Mouse (Mus musculus) C2C12 (cell line): ENCODE results near the gene Scaf11. TPM values are rescaled to one million over a fixed set of nuclear protein-coding genes. Genes with fewer than 3 reads are reported as not detected.
A peak's percentile ranks its signal among the peaks of the same experiment; 100 is the strongest.

Source experiments
- H3K27me3 ChIP-seq: one replicate; pipeline ENCODE4 v1.6.1; 2011; ENCODE audit not compliant: control insufficient read depth, insufficient read depth, insufficient read length
- H3K36me3 ChIP-seq: one replicate; pipeline ENCODE4 v1.6.1; 2011; ENCODE audit not compliant: control insufficient read depth, insufficient read depth
- H3K4me3 ChIP-seq: one replicate; pipeline ENCODE4 v1.5.1; 2011; ENCODE audit warnings: mild to moderate bottlenecking, control low read depth; ENCODE audit not compliant: poor library complexity, insufficient read depth, severe bottlenecking
- H3K79me2 ChIP-seq: one replicate; pipeline ENCODE4 v1.6.1; 2011; ENCODE audit not compliant: control insufficient read depth, insufficient read depth
- H3K79me3 ChIP-seq: one replicate; pipeline ENCODE4 v1.6.1; 2011; ENCODE audit warnings: low read depth, control low read depth
- H3ac ChIP-seq: one replicate; pipeline ENCODE3; 2011; ENCODE audit warnings: low read depth; ENCODE audit not compliant: control insufficient read depth, insufficient read length
- CEBPB ChIP-seq: IDR thresholded peaks from one replicate; pipeline ENCODE4 v1.6.1; 2011; ENCODE audit warnings: low read depth, mild to moderate bottlenecking, control low read depth, moderate library complexity
- CTCF ChIP-seq: IDR thresholded peaks from one replicate; pipeline ENCODE4 v1.5.1; 2011; ENCODE audit not compliant: control insufficient read depth, insufficient read depth, insufficient read length
- FOSL1 ChIP-seq: IDR thresholded peaks from one replicate; pipeline ENCODE4 v1.8.0; 2011; ENCODE audit warnings: mild to moderate bottlenecking, low read length; ENCODE audit not compliant: poor library complexity, insufficient read depth, severe bottlenecking
- MAX ChIP-seq: IDR thresholded peaks from one replicate; pipeline ENCODE4 v1.6.1; 2011; ENCODE audit warnings: mild to moderate bottlenecking, control low read depth
- MYOD1 ChIP-seq: IDR thresholded peaks from one replicate; pipeline ENCODE4 v1.6.1; 2011; ENCODE audit warnings: low read depth; ENCODE audit not compliant: control insufficient read depth, insufficient read length
- MYOG ChIP-seq: IDR thresholded peaks from one replicate; pipeline ENCODE4 v1.6.1; 2011; ENCODE audit not compliant: control insufficient read depth, insufficient read length; ENCODE audit errors: extremely low read depth
- USF1 ChIP-seq: IDR thresholded peaks from one replicate; pipeline ENCODE4 v1.6.1; 2011; ENCODE audit warnings: low read depth, mild to moderate bottlenecking, control low read depth, moderate library complexity
- polyA plus RNA-seq: library from polyadenylated mRNA; unstranded; fragments of >200 nt; fragmentation: generic; extraction: Trizol; gene quantifications from one replicate; pipeline ENCODE4 v1.2.1, GENCODE M21; 2012; ENCODE audit warnings: missing spikeins

Gene Scaf11
- polyA plus RNA-seq, 1 experiment = 31.5 TPM

GRCm38 (mm10) chr15:96467844-96468243 is 7.2 kb upstream of the Scaf11 start:
- Histone ChIP-seq H3K27me3 (no peaks in the 10 kb centered on the region), H3K4me3 (no peak overlapping the region), H3ac (no peak overlapping the region), H3K79me3 (no peaks in the 10 kb centered on the region), H3K79me2 (no peaks in the 10 kb centered on the region), H3K36me3 (no peaks in the 10 kb centered on the region)
- no peak for TF ChIP-seq CEBPB
- no peak for TF ChIP-seq MYOD1
- TF ChIP-seq MYOG = no peak
- no peak for TF ChIP-seq USF1
- TF ChIP-seq MAX = no peak
- no peak for TF ChIP-seq FOSL1
- no peak for TF ChIP-seq CTCF

DNA sequence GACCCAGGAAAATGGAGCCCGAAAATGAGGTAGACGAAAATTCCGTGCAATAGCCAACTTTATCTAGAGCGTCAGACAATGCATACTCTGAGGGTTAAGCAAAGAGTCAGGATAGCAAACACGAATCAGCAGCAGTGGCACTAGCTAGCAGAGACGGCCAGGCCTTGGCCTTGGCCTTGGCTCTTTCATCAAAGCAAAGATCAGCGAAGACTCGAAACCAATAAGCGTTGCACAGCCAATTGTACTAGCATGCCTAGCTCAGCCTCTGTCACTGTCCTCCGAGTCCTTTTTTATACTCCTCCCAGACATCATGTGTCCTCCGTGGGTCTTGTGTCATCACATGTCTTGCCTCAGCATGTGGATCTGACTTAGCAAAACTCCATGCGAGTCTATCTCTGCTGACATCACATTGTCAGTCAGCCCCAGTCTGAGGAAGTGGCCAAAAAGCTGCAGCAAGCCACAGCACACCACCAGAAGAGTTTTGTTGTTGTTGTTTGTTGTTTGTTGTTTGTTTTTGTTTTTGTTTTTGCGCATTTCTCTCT is 5.8 kb upstream of the Scaf11 start:
- no peak overlapping the region for H3K4me3 ChIP-seq

GRCm38 (mm10) chr15:96465076-96465475 is 4.4 kb upstream of the Scaf11 start:
- H3K4me3 ChIP-seq = no peak overlapping the region
- no peak overlapping the region for H3ac ChIP-seq
- peaks cover 21% of the 10 kb centered on the region for H3K79me2 ChIP-seq
- H3K79me3 ChIP-seq = peaks cover 2% of the 10 kb centered on the region
- TF ChIP-seq USF1 = peak; percentile 56
- no peak for TF ChIP-seq MAX
- no peak for TF ChIP-seq FOSL1
- no peak for TF ChIP-seq CTCF
- no peak for TF ChIP-seq MYOG
- H3K36me3 ChIP-seq = no peaks in the 10 kb centered on the region
- H3K27me3 ChIP-seq = no peaks in the 10 kb centered on the region

More for the DNA sequence above, 5.8 kb upstream of the Scaf11 start:
- peaks cover 13% of the 10 kb centered on the region for H3K79me2 ChIP-seq
- TF ChIP-seq MYOD1 (no peak), MYOG (no peak), CTCF (no peak), CEBPB (no peak), USF1 (no peak), FOSL1 (no peak), MAX (no peak)
- H3K36me3 ChIP-seq = no peaks in the 10 kb centered on the region
- H3K79me3 ChIP-seq = peaks cover 2% of the 10 kb centered on the region
- H3K27me3 ChIP-seq = no peaks in the 10 kb centered on the region
- no peak overlapping the region for H3ac ChIP-seq

DNA sequence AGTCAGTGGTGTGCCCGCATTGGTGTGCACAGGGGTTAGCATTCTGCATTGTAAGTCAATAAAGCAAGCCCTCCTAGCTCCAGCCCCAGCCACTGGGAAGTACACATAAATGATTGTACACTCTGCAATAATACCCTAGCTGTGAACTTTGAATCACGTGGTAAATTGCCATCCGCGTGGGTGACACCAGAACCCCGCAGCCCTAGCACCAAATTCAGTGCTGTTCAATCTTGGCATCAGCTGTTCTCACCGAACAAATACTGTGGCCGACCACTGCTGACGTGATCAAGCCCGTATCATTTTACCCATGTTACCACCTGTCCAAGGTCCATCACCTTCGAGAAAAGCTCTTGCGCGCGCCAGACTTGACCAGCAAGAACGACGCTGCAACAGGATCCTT is 3.2 kb upstream of the Scaf11 start:
- peaks cover 34% of the 10 kb centered on the region for H3K79me2 ChIP-seq
- H3ac ChIP-seq = no peak overlapping the region
- no peak for TF ChIP-seq MYOG
- no peak for TF ChIP-seq CTCF
- TF ChIP-seq MAX = no peak
- TF ChIP-seq CEBPB = no peak
- TF ChIP-seq MYOD1 = no peak
- TF ChIP-seq USF1 = no peak
- TF ChIP-seq FOSL1 = no peak

GRCm38 (mm10) chr15:96462611-96463010 is 2.0 kb upstream of the Scaf11 start:
- Histone ChIP-seq H3K36me3 (peaks cover 15% of the 10 kb centered on the region), H3K27me3 (no peaks in the 10 kb centered on the region), H3K4me3 (no peak overlapping the region), H3K79me2 (peaks cover 46% of the 10 kb centered on the region), H3ac (no peak overlapping the region), H3K79me3 (peaks cover 25% of the 10 kb centered on the region)
- TF ChIP-seq CEBPB (no peak), USF1 (no peak), CTCF (no peak), MYOG (no peak), MYOD1 (no peak), MAX (no peak)

More for the DNA sequence above, 3.2 kb upstream of the Scaf11 start:
- H3K36me3 ChIP-seq = peaks cover 4% of the 10 kb centered on the region
- peaks cover 13% of the 10 kb centered on the region for H3K79me3 ChIP-seq
- H3K4me3 ChIP-seq = no peak overlapping the region
- H3K27me3 ChIP-seq = no peaks in the 10 kb centered on the region
